Mouse (Mus musculus) hindbrain, embryonic 14.5 days (tissue): Measurements from ENCODE around the gene Eya3. TPM values are rescaled to one million over a fixed set of nuclear protein-coding genes. Genes with fewer than 3 reads are reported as not detected.
A peak's percentile ranks its signal among the peaks of the same experiment; 100 is the strongest.

ENCODE experiments used
- ATAC-seq: fragments of 200-750 bp; cut with Nextera tagmentation; 2 replicates; pipeline ENCODE4 v1.8.0; 2017; ENCODE audit warnings: moderate number of reproducible peaks, mild to moderate bottlenecking, moderate TSS enrichment, moderate library complexity; ENCODE audit not compliant: low FRiP score
- DNase-seq: peaks from one replicate; pipeline ENCODE4 v3.0.0-alpha.2; 2015; ENCODE audit warnings: low spot score
- H3K27ac ChIP-seq: fragments of 300-500 bp; sonication (generic); 2 replicates; pipeline ENCODE4 v1.5.1; 2014; ENCODE audit warnings: mild to moderate bottlenecking, moderate library complexity
- H3K27me3 ChIP-seq: fragments of 300-500 bp; sonication (generic); 2 replicates; pipeline ENCODE4 v1.6.1; 2014; ENCODE audit warnings: mild to moderate bottlenecking, low read length, mixed read lengths; ENCODE audit not compliant: control insufficient read depth, insufficient read depth
- H3K36me3 ChIP-seq: fragments of 300-500 bp; sonication (generic); replicated peaks from 2 replicates; pipeline ENCODE4 v1.6.1; 2014; ENCODE audit not compliant: control insufficient read depth, insufficient read depth
- H3K4me1 ChIP-seq: fragments of 300-500 bp; sonication (generic); replicated peaks from 2 replicates; pipeline ENCODE4 v1.6.1; 2014; ENCODE audit warnings: antibody characterized with exemption, low read length, mixed read lengths; ENCODE audit not compliant: control insufficient read depth, insufficient read depth
- H3K4me2 ChIP-seq: fragments of 300-500 bp; sonication (generic); replicated peaks from 2 replicates; pipeline ENCODE4 v1.6.1; 2014; ENCODE audit warnings: mild to moderate bottlenecking, moderate library complexity
- H3K4me3 ChIP-seq: fragments of 300-500 bp; sonication (generic); replicated peaks from 2 replicates; pipeline ENCODE4 v1.5.1; 2014; ENCODE audit warnings: mild to moderate bottlenecking, low read length
- H3K9ac ChIP-seq: fragments of 300-500 bp; sonication (generic); 2 replicates; pipeline ENCODE4 v1.6.1; 2014
- H3K9me3 ChIP-seq: fragments of 300-500 bp; sonication (generic); 2 replicates; pipeline ENCODE4 v1.6.1; 2016; ENCODE audit warnings: low read length; ENCODE audit not compliant: control insufficient read depth
- WGBS: fragments of 180-500 bp; shearing (Covaris S2); extraction: QIAGEN DNeasy Blood & Tissue Kit; methylation state at CpG from one replicate; pipeline ENCODE4 v1.1.7; 2014; 5-methylcytosine and 5-hydroxymethylcytosine counted together
- polyA plus RNA-seq: library from polyadenylated mRNA; unstranded; fragments of >200 nt; fragmentation: Nextera tagmentation; extraction: Ambion mirVana; gene quantifications from 2 replicates; pipeline ENCODE4 v1.2.1, GENCODE M21; 2014

Gene Eya3
- polyA plus RNA-seq, 1 experiment from 2014 or later = 10.5 TPM

- 82% methylated on average over 9 of the region's 9 CpGs for WGBS
- no peak overlapping the region for H3K4me3 ChIP-seq
- no peak for ATAC-seq
- no peaks in the 10 kb centered on the region for H3K27me3 ChIP-seq
- no peak overlapping the region for H3K9ac ChIP-seq
- H3K4me1 ChIP-seq = peaks cover 14% of the 10 kb centered on the region
- no peak overlapping the region for H3K4me2 ChIP-seq
- no peaks in the 10 kb centered on the region for H3K36me3 ChIP-seq
- H3K27ac ChIP-seq = no peak overlapping the region
- DNase-seq = no peak
- H3K9me3 ChIP-seq = no peaks in the 10 kb centered on the region
Measured at GRCm38 (mm10) chr4:132746911-132747517, 108.2 kb downstream of the Eya3 start.

GRCm38 (mm10) chr4:132747664-132748259 is 109.0 kb downstream of the Eya3 start:
- H3K9me3 ChIP-seq = no peaks in the 10 kb centered on the region
- peaks cover 14% of the 10 kb centered on the region for H3K4me1 ChIP-seq
- H3K27me3 ChIP-seq = no peaks in the 10 kb centered on the region
- DNase-seq (no peak), ATAC-seq (no peak)
- no peak overlapping the region for H3K27ac ChIP-seq
- 77% methylated on average over 9 of the region's 9 CpGs for WGBS
- no peak overlapping the region for H3K4me3 ChIP-seq
- no peaks in the 10 kb centered on the region for H3K36me3 ChIP-seq
- no peak overlapping the region for H3K9ac ChIP-seq
- no peak overlapping the region for H3K4me2 ChIP-seq

GRCm38 (mm10) chr4:132748778-132749177 is 110.0 kb downstream of the Eya3 start:
- Histone ChIP-seq H3K27me3 (no peaks in the 10 kb centered on the region), H3K9me3 (no peaks in the 10 kb centered on the region), H3K27ac (no peak overlapping the region), H3K4me3 (no peak overlapping the region), H3K36me3 (no peaks in the 10 kb centered on the region), H3K4me1 (peaks cover 9% of the 10 kb centered on the region), H3K9ac (no peak overlapping the region), H3K4me2 (no peak overlapping the region)
- 94% methylated on average over 4 of the region's 4 CpGs for WGBS
- DNase-seq = no peak
- no peak for ATAC-seq

- 83% methylated on average over 6 of the region's 6 CpGs for WGBS
- Histone ChIP-seq H3K36me3 (no peaks in the 10 kb centered on the region), H3K27me3 (no peaks in the 10 kb centered on the region), H3K4me2 (no peak overlapping the region), H3K9ac (no peak overlapping the region), H3K27ac (no peak overlapping the region), H3K4me3 (no peak overlapping the region), H3K9me3 (no peaks in the 10 kb centered on the region), H3K4me1 (peaks cover 3% of the 10 kb centered on the region; the same call in 1 of the 2 replicates)
- ATAC-seq (no peak), DNase-seq (no peak)
Measured at GRCm38 (mm10) chr4:132749258-132749982, 110.6 kb downstream of the Eya3 start.

GRCm38 (mm10) chr4:132752992-132753391 is 114.2 kb downstream of the Eya3 start:
- ATAC-seq (no peak), DNase-seq (no peak)
- Histone ChIP-seq H3K9ac (no peak overlapping the region), H3K4me1 (peaks cover 4% of the 10 kb centered on the region; the same call in 1 of the 2 replicates), H3K4me3 (no peak overlapping the region), H3K27me3 (peaks cover 15% of the 10 kb centered on the region; the same call in 1 of the 2 replicates), H3K4me2 (no peak overlapping the region), H3K36me3 (no peaks in the 10 kb centered on the region), H3K9me3 (no peaks in the 10 kb centered on the region), H3K27ac (no peak overlapping the region)
- 78% methylated on average over 6 of the region's 6 CpGs for WGBS

GRCm38 (mm10) chr4:132756974-132757373 is 118.2 kb downstream of the Eya3 start, which contains the start of gene Smpdl3b:
Smpdl3b (minus strand) TSS chr4:132757252.
- peaks cover 4% of the 10 kb centered on the region; the same call in 1 of the 2 replicates for H3K4me1 ChIP-seq
- H3K9me3 ChIP-seq = no peaks in the 10 kb centered on the region
- WGBS = 1% methylated on average over 22 of the region's 22 CpGs
- H3K4me2 ChIP-seq = peak within 1 kb of the TSS; percentile 69
- H3K4me3 ChIP-seq = peak within 1 kb of the TSS; percentile 31
- peak; percentile 70 for DNase-seq
- peak within 1 kb of the TSS; percentile 48 for H3K9ac ChIP-seq
- peaks cover 15% of the 10 kb centered on the region; the same call in 1 of the 2 replicates for H3K27me3 ChIP-seq
- peak; percentile 71; the same call in 1 of the 2 replicates for ATAC-seq
- no peaks in the 10 kb centered on the region for H3K36me3 ChIP-seq
- H3K27ac ChIP-seq = no peak within 1 kb of the TSS

- no peak overlapping the region for H3K4me3 ChIP-seq
- no peak overlapping the region for H3K9ac ChIP-seq
- H3K4me2 ChIP-seq = no peak overlapping the region
- no peak for DNase-seq
- peaks cover 15% of the 10 kb centered on the region; the same call in 1 of the 2 replicates for H3K27me3 ChIP-seq
- H3K9me3 ChIP-seq = no peaks in the 10 kb centered on the region
- no peaks in the 10 kb centered on the region for H3K36me3 ChIP-seq
- ATAC-seq = no peak
- H3K4me1 ChIP-seq = peaks cover 4% of the 10 kb centered on the region; the same call in 1 of the 2 replicates
- H3K27ac ChIP-seq = no peak overlapping the region
- WGBS = 87% methylated on average over 7 of the region's 7 CpGs
Measured at GRCm38 (mm10) chr4:132757633-132758351, 119.0 kb downstream of the Eya3 start.

GRCm38 (mm10) chr4:132760296-132760695 is 121.5 kb downstream of the Eya3 start:
- DNase-seq (no peak), ATAC-seq (no peak)
- H3K9ac ChIP-seq = no peak overlapping the region
- H3K36me3 ChIP-seq = no peaks in the 10 kb centered on the region
- H3K9me3 ChIP-seq = no peaks in the 10 kb centered on the region
- no peak overlapping the region for H3K27ac ChIP-seq
- peaks cover 4% of the 10 kb centered on the region; the same call in 1 of the 2 replicates for H3K4me1 ChIP-seq
- H3K27me3 ChIP-seq = peaks cover 15% of the 10 kb centered on the region; the same call in 1 of the 2 replicates
- H3K4me2 ChIP-seq = no peak overlapping the region
- WGBS = 74% methylated on average over 3 of the region's 3 CpGs
- H3K4me3 ChIP-seq = no peak overlapping the region

- H3K4me2 ChIP-seq = no peak overlapping the region
- WGBS = 76% methylated on average over 6 of the region's 6 CpGs
- H3K9ac ChIP-seq = no peak overlapping the region
- H3K36me3 ChIP-seq = no peaks in the 10 kb centered on the region
- H3K4me3 ChIP-seq = no peak overlapping the region
- ATAC-seq (no peak), DNase-seq (no peak)
- H3K4me1 ChIP-seq = no peaks in the 10 kb centered on the region
- no peaks in the 10 kb centered on the region for H3K9me3 ChIP-seq
- H3K27ac ChIP-seq = no peak overlapping the region
- 0 out of 2 replicates have a peak, but pooled peaks cover 1% of the 10 kb centered on the region for H3K27me3 ChIP-seq
Measured at GRCm38 (mm10) chr4:132762602-132763001, 123.8 kb downstream of the Eya3 start.
